Mouse (Mus musculus) kidney, adult 2 months (tissue): ENCODE results near the gene Unc45b.

ENCODE experiments used
- CTCF ChIP-seq: fragments of 200-500 bp; conservative IDR thresholded peaks from 2 replicates; pipeline ENCODE4 v1.5.1; 2011; ENCODE audit warnings: low read depth, mild to moderate bottlenecking, control low read depth, low read length, moderate library complexity, mixed read lengths; ENCODE audit not compliant: insufficient read depth, insufficient read length
- POLR2A ChIP-seq: fragments of 200-500 bp; IDR thresholded peaks from one replicate; pipeline ENCODE4 v1.6.1; 2011; ENCODE audit warnings: low read depth, low read length, control low read depth

DNA sequence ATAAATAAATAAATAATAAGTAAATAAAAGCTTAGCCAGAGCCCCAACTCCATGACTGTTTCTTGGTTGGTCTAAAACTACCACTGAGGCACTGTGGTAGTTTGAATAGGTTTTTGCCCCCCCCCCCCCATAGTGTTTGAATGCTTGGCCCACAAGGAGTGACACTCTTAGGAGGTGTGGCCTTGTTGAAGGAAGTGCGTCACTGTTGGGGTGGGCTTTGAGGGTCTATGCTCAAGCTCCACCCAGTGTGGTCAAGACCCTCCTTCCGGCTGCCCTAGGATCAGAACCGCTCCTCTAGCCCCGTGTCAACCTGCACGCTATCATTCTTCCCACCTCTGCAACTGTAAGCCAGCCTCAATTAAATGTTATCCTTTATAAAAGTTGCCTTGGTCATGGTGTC is 34.7 kb upstream of the Unc45b start:
- no peak for TF ChIP-seq CTCF
- TF ChIP-seq POLR2A, result no peak
